Mouse (Mus musculus): ENCODE measurements around the gene C1qa.

- TF ChIP-seq CTCF (IDR thresholded peaks at IDR 0.05; ENCODE audit: control insufficient read depth, insufficient read depth, insufficient read length) (no peak), USF1 (IDR thresholded peaks at IDR 0.05; ENCODE audit: low read depth) (no peak), MYOD1 (IDR thresholded peaks at IDR 0.05; ENCODE audit: control insufficient read depth, insufficient read length, low read depth) (no peak), MYOG (IDR thresholded peaks at IDR 0.05; ENCODE audit: control insufficient read depth, extremely low read depth, insufficient read length) (no peak), CEBPB (IDR thresholded peaks at IDR 0.05; ENCODE audit: low read depth) (no peak)
These were observed 31.9 kb upstream of the C1qa start for GRCm38 (mm10) chr4:136930474-136930873.

All from C2C12 (cell line).